Mouse (Mus musculus): ENCODE data around the gene Palld. TPM values are rescaled to one million over a fixed set of nuclear protein-coding genes. Genes with fewer than 3 reads are reported as not detected.

Gene Palld
- polyA plus RNA-seq, 1 experiment from 2014 or later, result 48.3 TPM

DNA sequence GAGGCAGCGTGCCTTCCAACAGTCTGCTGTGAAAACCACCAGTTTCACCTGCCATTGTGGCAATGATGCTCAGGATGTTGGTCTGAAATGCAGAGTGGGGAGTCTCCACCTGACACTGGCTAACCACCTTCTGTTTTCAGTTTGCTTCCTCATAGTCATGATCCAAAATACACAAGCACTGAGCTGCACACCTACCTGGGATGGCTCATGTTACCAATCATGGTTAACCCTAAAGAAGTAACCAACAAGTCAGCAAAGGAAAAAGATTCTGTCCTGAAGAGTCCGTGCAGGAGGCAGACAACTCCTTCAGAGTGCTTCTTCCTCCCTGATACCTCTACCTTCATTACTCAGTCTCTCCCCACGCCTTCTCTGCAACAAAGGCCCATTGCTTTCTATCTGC, 314.8 kb downstream of the Palld start:
- 89% methylated on average over 3 of the region's 3 CpGs for WGBS
- no peak overlapping the region for H3K27ac ChIP-seq (ENCODE audit: low read depth, low read length)

DNA sequence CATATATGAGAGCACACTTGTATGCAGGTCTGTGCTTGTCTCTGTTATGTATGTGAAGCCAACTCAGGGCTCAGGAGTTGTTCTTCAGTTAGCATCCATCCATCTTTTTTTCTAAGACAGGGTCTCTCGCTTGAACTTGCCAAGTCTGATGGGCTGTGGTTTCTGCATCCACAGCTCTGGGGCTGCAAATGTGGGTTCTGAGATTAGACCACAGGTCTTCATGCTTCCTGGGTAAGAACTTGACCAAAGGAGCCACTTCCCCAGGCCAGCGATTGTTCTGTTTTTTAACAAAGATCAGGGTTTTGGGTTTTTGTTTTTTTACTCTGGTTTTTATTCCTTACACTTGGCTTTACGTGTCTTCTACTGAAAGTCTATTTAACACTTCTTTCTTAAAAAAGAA, 316.0 kb downstream of the Palld start:
- Histone ChIP-seq H3K9me3 (ENCODE audit: control insufficient read depth, low read length) (no peaks in the 10 kb centered on the region), H3K27me3 (ENCODE audit: control insufficient read depth, insufficient read depth, low read length) (no peaks in the 10 kb centered on the region), H3K4me2 (replicated peaks; ENCODE audit: low read depth, low read length) (no peak overlapping the region), H3K27ac (ENCODE audit: low read depth, low read length) (no peak overlapping the region), H3K36me3 (ENCODE audit: control insufficient read depth, insufficient read depth, low read length) (no peaks in the 10 kb centered on the region), H3K4me1 (replicated peaks; ENCODE audit: control insufficient read depth, insufficient read depth, low read length) (peaks cover 7% of the 10 kb centered on the region; the same call in 1 of the 2 replicates), H3K9ac (ENCODE audit: low read depth, low read length) (no peak overlapping the region), H3K4me3 (ENCODE audit: low read depth, low read length) (no peak overlapping the region)
- 94% methylated on average over 3 of the region's 3 CpGs for WGBS
- DNase-seq (ENCODE audit: low spot score), result no peak
- no peak for ATAC-seq (ENCODE audit: low FRiP score)

More for the DNA sequence above, 314.8 kb downstream of the Palld start:
- peaks cover 7% of the 10 kb centered on the region; the same call in 1 of the 2 replicates for H3K4me1 ChIP-seq (replicated peaks; ENCODE audit: control insufficient read depth, insufficient read depth, low read length)
- no peaks in the 10 kb centered on the region for H3K36me3 ChIP-seq (ENCODE audit: control insufficient read depth, insufficient read depth, low read length)
- H3K9ac ChIP-seq (ENCODE audit: low read depth, low read length), result no peak overlapping the region
- H3K4me3 ChIP-seq (ENCODE audit: low read depth, low read length), result no peak overlapping the region
- ATAC-seq (ENCODE audit: low FRiP score) (no peak), DNase-seq (ENCODE audit: low spot score) (no peak)
- H3K27me3 ChIP-seq (ENCODE audit: control insufficient read depth, insufficient read depth, low read length), result no peaks in the 10 kb centered on the region
- H3K9me3 ChIP-seq (ENCODE audit: control insufficient read depth, low read length), result no peaks in the 10 kb centered on the region
- no peak overlapping the region for H3K4me2 ChIP-seq (replicated peaks; ENCODE audit: low read depth, low read length)

- ATAC-seq (ENCODE audit: low FRiP score) (no peak), DNase-seq (ENCODE audit: low spot score) (no peak)
- 72% methylated on average over 3 of the region's 3 CpGs for WGBS
- no peak overlapping the region for H3K4me2 ChIP-seq (replicated peaks; ENCODE audit: low read depth, low read length)
- no peaks in the 10 kb centered on the region for H3K27me3 ChIP-seq (ENCODE audit: control insufficient read depth, insufficient read depth, low read length)
- H3K4me1 ChIP-seq (replicated peaks; ENCODE audit: control insufficient read depth, insufficient read depth, low read length), result 0 out of 2 replicates have a peak, but pooled peaks cover 3% of the 10 kb centered on the region
- H3K36me3 ChIP-seq (ENCODE audit: control insufficient read depth, insufficient read depth, low read length), result no peaks in the 10 kb centered on the region
- no peak overlapping the region for H3K9ac ChIP-seq (ENCODE audit: low read depth, low read length)
- no peaks in the 10 kb centered on the region for H3K9me3 ChIP-seq (ENCODE audit: control insufficient read depth, low read length)
- no peak overlapping the region for H3K4me3 ChIP-seq (ENCODE audit: low read depth, low read length)
- H3K27ac ChIP-seq (ENCODE audit: low read depth, low read length), result no peak overlapping the region
Observed at GRCm38 (mm10) chr8:61585746-61586145, 316.7 kb downstream of the Palld start.

- H3K9me3 ChIP-seq (ENCODE audit: control insufficient read depth, low read length), result no peaks in the 10 kb centered on the region
- no peak overlapping the region for H3K4me2 ChIP-seq (replicated peaks; ENCODE audit: low read depth, low read length)
- no peak overlapping the region for H3K27ac ChIP-seq (ENCODE audit: low read depth, low read length)
- no peaks in the 10 kb centered on the region for H3K27me3 ChIP-seq (ENCODE audit: control insufficient read depth, insufficient read depth, low read length)
- DNase-seq (ENCODE audit: low spot score) (no peak), ATAC-seq (ENCODE audit: low FRiP score) (no peak)
- H3K4me1 ChIP-seq (replicated peaks; ENCODE audit: control insufficient read depth, insufficient read depth, low read length), result 0 out of 2 replicates have a peak, but pooled peaks cover under 1% of the 10 kb centered on the region
- H3K9ac ChIP-seq (ENCODE audit: low read depth, low read length), result no peak overlapping the region
- 75% methylated on average over 5 of the region's 5 CpGs for WGBS
- no peak overlapping the region for H3K4me3 ChIP-seq (ENCODE audit: low read depth, low read length)
- no peaks in the 10 kb centered on the region for H3K36me3 ChIP-seq (ENCODE audit: control insufficient read depth, insufficient read depth, low read length)
Observed at GRCm38 (mm10) chr8:61584714-61585383, 317.6 kb downstream of the Palld start.

DNA sequence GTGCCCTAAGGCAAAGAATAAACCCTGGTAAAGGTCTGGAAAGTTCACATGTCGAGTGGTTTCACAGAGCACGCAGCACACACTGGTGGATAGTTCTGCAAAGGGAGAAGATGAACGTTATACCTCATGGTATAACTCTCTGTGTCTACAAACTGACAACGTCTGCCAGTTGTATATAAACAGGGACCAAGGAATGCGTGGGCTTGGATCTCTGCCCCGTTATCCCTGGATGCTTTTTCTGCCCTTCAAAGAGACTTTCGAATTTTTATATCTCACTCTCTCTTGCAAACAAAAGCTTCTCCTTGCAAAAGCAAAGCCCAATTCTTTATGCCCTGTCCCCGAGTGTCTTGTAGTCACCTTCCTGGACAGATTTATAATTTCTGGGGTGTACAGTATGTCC, 319.9 kb downstream of the Palld start:
- Histone ChIP-seq H3K9ac (ENCODE audit: low read depth, low read length) (no peak overlapping the region), H3K4me1 (replicated peaks; ENCODE audit: control insufficient read depth, insufficient read depth, low read length) (no peaks in the 10 kb centered on the region), H3K36me3 (ENCODE audit: control insufficient read depth, insufficient read depth, low read length) (no peaks in the 10 kb centered on the region), H3K4me3 (ENCODE audit: low read depth, low read length) (no peak overlapping the region), H3K27ac (ENCODE audit: low read depth, low read length) (no peak overlapping the region), H3K9me3 (ENCODE audit: control insufficient read depth, low read length) (no peaks in the 10 kb centered on the region), H3K27me3 (ENCODE audit: control insufficient read depth, insufficient read depth, low read length) (no peaks in the 10 kb centered on the region), H3K4me2 (replicated peaks; ENCODE audit: low read depth, low read length) (no peak overlapping the region)
- 92% methylated on average over 8 of the region's 8 CpGs for WGBS
- DNase-seq (ENCODE audit: low spot score), result no peak
- ATAC-seq (ENCODE audit: low FRiP score), result no peak

DNA sequence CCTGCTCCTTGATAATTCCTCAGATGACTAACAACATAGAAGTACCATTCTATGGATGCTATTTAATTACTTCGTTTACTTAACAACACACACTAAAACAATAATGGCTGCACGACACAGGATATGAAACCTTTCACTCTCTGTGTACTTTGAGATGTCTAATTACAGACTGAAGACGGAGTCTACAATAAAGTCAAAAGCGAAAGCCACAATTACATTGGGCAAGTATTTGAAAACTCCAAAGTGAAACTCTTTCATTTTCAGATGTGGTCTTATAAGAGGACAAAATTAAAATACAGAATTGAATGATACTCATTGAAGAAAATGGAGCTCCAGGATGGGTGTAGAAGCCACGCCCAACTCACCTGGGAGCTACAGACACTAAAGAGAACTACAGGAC, 321.2 kb downstream of the Palld start:
- Histone ChIP-seq H3K4me2 (replicated peaks; ENCODE audit: low read depth, low read length) (no peak overlapping the region), H3K36me3 (ENCODE audit: control insufficient read depth, insufficient read depth, low read length) (no peaks in the 10 kb centered on the region), H3K4me3 (ENCODE audit: low read depth, low read length) (no peak overlapping the region), H3K4me1 (replicated peaks; ENCODE audit: control insufficient read depth, insufficient read depth, low read length) (no peaks in the 10 kb centered on the region), H3K27ac (ENCODE audit: low read depth, low read length) (no peak overlapping the region), H3K27me3 (ENCODE audit: control insufficient read depth, insufficient read depth, low read length) (no peaks in the 10 kb centered on the region), H3K9me3 (ENCODE audit: control insufficient read depth, low read length) (no peaks in the 10 kb centered on the region), H3K9ac (ENCODE audit: low read depth, low read length) (no peak overlapping the region)
- DNase-seq (ENCODE audit: low spot score) (no peak), ATAC-seq (ENCODE audit: low FRiP score) (no peak)
- WGBS, result 92% methylated on average over 5 of the region's 5 CpGs

DNA sequence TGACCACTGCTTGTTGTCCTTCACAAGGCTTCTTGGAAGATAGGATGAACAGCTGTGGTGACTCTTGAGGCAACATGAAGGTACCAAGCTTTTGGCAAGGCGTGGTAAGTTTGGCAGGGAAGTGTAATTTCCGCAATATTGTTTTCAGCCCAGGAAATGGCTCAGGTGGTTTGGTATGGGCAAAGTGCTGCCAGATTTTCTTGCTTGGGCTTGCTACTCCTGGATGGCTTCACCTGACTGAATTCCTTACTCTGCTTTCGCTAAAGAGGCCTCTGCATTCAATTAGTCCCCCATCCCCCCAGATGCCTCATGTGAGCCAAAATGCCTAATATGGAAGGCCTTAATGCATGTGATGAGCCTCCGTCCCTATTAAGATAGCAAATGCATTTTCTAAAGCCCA, 322.7 kb downstream of the Palld start:
- no peaks in the 10 kb centered on the region for H3K9me3 ChIP-seq (ENCODE audit: control insufficient read depth, low read length)
- WGBS, result 86% methylated on average over 4 of the region's 4 CpGs
- H3K4me2 ChIP-seq (replicated peaks; ENCODE audit: low read depth, low read length), result no peak overlapping the region
- no peak for DNase-seq (ENCODE audit: low spot score)
- H3K27me3 ChIP-seq (ENCODE audit: control insufficient read depth, insufficient read depth, low read length), result no peaks in the 10 kb centered on the region
- H3K27ac ChIP-seq (ENCODE audit: low read depth, low read length), result no peak overlapping the region
- ATAC-seq (ENCODE audit: low FRiP score), result no peak
- H3K4me3 ChIP-seq (ENCODE audit: low read depth, low read length), result no peak overlapping the region
- no peak overlapping the region for H3K9ac ChIP-seq (ENCODE audit: low read depth, low read length)
- H3K4me1 ChIP-seq (replicated peaks; ENCODE audit: control insufficient read depth, insufficient read depth, low read length), result no peaks in the 10 kb centered on the region
- no peaks in the 10 kb centered on the region for H3K36me3 ChIP-seq (ENCODE audit: control insufficient read depth, insufficient read depth, low read length)

- no peak overlapping the region for H3K4me2 ChIP-seq (replicated peaks; ENCODE audit: low read depth, low read length)
- no peaks in the 10 kb centered on the region for H3K4me1 ChIP-seq (replicated peaks; ENCODE audit: control insufficient read depth, insufficient read depth, low read length)
- 88% methylated on average over 6 of the region's 6 CpGs for WGBS
- no peaks in the 10 kb centered on the region for H3K27me3 ChIP-seq (ENCODE audit: control insufficient read depth, insufficient read depth, low read length)
- no peak overlapping the region for H3K9ac ChIP-seq (ENCODE audit: low read depth, low read length)
- H3K27ac ChIP-seq (ENCODE audit: low read depth, low read length), result no peak overlapping the region
- no peak overlapping the region for H3K4me3 ChIP-seq (ENCODE audit: low read depth, low read length)
- DNase-seq (ENCODE audit: low spot score) (no peak), ATAC-seq (ENCODE audit: low FRiP score) (no peak)
- no peaks in the 10 kb centered on the region for H3K9me3 ChIP-seq (ENCODE audit: control insufficient read depth, low read length)
- no peaks in the 10 kb centered on the region for H3K36me3 ChIP-seq (ENCODE audit: control insufficient read depth, insufficient read depth, low read length)
Observed at GRCm38 (mm10) chr8:61578754-61579153, 323.7 kb downstream of the Palld start.

GRCm38 (mm10) chr8:61575096-61575653, 327.3 kb downstream of the Palld start:
- H3K4me3 ChIP-seq (ENCODE audit: low read depth, low read length), result no peak overlapping the region
- H3K27me3 ChIP-seq (ENCODE audit: control insufficient read depth, insufficient read depth, low read length), result no peaks in the 10 kb centered on the region
- DNase-seq (ENCODE audit: low spot score) (no peak), ATAC-seq (ENCODE audit: low FRiP score) (no peak)
- H3K9ac ChIP-seq (ENCODE audit: low read depth, low read length), result no peak overlapping the region
- H3K27ac ChIP-seq (ENCODE audit: low read depth, low read length), result no peak overlapping the region
- H3K9me3 ChIP-seq (ENCODE audit: control insufficient read depth, low read length), result no peaks in the 10 kb centered on the region
- no peaks in the 10 kb centered on the region for H3K36me3 ChIP-seq (ENCODE audit: control insufficient read depth, insufficient read depth, low read length)
- no peaks in the 10 kb centered on the region for H3K4me1 ChIP-seq (replicated peaks; ENCODE audit: control insufficient read depth, insufficient read depth, low read length)
- H3K4me2 ChIP-seq (replicated peaks; ENCODE audit: low read depth, low read length), result no peak overlapping the region
- 59% methylated on average over 4 of the region's 4 CpGs for WGBS
